Mouse (Mus musculus): Measurements from ENCODE around the gene Dhrs13.

Gene Dhrs13

DNA sequence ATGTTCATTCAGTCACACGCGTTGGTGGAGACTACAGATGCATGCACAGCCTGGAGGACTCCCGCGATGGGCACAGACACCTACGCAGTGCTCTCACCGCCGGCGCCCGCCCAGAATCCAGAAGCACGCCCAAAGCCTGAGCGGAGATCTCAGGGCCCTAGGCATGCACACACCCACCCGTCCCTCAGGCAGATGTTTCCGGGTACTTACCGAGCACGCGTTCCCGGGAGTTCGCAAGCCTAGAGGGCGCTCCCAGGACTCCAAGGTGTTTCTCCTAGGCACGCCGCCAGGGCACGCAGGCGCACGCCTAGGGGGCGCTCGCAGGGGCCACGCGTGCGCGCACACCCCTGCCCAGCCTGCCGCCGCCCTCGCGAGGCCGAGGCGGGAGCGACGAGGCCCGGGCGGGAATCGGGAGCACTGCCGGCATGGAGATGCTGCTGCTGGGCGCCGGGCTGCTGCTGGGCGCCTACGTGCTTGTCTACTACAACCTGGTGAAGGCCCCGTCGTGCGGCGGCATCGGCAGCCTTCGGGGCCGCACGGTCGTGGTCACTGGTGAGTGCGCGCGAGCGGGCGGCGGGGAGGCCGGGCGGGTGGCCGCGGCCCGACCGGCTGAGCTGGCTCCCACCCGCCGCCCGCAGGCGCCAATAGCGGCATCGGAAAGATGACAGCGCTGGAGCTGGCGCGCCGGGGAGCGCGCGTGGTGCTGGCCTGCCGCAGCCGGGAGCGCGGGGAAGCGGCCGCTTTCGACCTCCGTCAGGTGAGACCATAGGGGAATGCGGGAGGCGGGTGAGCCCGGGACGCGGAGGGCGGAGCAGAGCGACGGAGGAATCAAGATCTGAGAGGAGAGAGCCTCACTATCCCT lies at the start of gene Dhrs13:
TSS of gene Dhrs13 (plus strand) at position 334 of the 862 bp plus-strand sequence.
- peak; percentile 94 for DNase-seq (ENCODE audit: low read depth, low spot score)

DNA sequence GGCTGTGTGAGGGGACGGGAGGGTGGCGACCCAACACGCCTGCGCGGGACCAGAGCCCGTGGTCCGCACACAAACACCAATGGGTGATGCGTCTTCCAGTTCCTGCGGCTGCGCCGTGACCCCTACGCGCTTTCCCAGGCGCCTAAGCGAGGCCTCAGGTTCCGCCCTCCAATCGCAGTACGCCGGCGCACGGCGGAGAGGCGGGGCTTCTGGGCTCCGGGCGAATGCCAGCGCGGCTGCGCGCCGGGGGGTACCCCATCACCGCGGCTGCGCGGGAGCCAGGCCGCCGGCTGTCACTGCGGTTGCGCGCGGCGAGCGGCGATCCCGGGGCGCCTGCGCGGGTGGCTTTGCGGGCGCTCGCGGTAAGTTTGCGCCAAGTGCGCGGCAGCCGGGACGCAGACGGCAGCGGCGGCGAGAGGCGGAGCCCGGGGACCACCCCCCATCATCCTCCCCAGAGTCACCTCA lies 49.6 kb upstream of the Dhrs13 start, which contains the start of gene Phf12:
TSS of gene Phf12 (plus strand) at position 314 of the 465 bp plus-strand sequence.
- peak; percentile 100 for DNase-seq (ENCODE audit: low read depth, low spot score)

DNA sequence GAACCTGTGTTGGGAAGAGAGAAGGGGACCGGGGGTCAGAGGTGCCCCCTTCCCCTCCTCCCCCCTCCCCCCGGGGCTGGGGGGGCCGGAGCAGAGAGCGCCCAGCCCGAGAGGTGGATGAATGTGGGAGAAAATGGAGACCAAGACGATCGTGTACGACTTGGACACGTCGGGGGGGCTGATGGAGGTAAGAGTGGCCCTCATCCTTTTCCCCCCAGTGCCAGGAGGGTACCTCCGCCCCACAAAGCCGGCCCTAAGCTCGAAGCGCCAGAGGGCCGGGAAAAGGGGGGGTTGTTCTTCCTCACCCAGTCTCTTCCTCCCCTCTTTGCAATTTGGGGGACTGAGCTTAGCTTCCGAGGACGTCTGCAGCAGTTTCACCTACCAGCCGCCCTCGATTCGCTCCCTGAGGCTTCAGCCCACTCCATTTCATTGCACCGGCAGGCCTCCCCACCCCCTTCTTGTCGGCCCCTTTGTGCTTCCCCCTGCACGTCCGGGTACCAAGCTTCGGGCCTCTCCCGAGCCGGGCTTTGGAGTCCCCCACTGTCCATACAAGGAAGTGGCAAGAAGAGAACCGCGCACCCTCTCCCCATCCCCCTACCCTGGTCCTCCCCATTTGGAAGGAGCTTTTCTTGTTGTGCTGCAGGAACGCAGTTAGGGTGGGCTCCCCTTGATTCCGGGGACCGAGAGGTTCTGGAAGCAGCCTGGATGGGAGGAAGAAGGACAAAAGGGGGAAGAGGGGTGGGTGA lies 48.7 kb upstream of the Dhrs13 start:
- DNase-seq (ENCODE audit: low read depth, low spot score): peak; percentile 30

DNA sequence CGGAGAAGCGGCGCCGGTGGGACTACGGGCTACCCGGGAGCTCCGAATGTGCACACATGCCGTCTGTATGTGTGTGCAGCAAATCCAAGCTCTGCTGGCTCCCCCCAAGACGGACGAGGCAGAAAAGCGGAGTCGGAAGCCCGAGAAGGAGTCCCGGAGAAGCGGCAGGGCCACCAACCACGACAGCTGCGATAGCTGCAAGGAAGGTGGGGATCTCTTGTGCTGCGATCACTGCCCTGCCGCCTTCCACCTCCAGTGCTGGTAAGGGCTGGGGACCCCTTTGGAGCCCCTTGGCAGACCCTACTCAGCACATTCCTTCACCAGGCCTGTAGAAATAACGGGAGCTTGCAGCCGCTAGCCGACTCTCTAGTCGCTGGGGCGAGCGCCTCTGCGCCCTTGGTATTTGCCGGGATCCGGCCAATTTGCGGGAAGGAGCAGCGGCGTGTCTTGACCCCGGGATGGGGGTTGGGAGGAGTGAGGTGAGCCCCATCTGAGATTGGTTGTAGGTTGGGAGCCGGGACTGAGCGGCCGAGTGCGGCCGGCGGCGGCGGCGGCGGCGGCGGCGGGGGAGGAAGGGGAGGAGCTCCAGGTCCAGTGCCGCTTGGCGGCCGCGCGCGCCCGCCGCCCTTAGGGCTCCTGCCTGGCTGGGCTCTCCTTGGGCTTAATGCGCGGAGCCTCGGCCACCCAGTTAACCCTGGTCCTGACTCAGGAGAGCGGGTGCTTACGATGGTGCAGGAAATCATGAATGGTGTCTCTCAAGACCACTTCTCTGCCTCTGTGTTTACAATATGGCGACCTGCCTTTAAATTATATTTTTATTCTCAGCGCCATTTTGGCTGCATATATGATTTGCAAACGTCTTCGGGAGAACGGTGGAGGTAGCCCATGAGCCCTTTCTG lies 47.9 kb upstream of the Dhrs13 start:
- peak; percentile 41 for DNase-seq (ENCODE audit: low read depth, low spot score)

DNA sequence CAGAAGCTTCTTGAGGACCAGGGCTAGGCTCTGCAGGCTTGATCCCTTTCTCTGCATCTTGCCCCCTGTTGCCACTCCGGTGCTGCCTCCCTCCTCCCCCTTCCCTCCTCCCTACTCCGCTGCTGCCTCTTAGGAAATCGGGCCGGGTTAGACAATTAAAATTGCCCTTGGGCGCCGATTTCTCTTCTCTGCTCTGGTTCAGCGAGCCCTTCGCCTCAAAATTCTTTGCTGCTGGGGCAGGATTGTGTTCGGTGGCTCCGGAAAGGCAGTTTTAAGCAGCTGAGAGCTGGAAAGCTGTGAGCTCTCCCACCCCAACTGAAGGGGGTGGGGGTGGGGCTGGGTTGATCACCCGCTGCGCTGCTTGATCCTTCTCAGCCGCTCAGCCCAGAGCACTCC lies 47.2 kb upstream of the Dhrs13 start:
- peak; percentile 41 for DNase-seq (ENCODE audit: low read depth, low spot score)

DNA sequence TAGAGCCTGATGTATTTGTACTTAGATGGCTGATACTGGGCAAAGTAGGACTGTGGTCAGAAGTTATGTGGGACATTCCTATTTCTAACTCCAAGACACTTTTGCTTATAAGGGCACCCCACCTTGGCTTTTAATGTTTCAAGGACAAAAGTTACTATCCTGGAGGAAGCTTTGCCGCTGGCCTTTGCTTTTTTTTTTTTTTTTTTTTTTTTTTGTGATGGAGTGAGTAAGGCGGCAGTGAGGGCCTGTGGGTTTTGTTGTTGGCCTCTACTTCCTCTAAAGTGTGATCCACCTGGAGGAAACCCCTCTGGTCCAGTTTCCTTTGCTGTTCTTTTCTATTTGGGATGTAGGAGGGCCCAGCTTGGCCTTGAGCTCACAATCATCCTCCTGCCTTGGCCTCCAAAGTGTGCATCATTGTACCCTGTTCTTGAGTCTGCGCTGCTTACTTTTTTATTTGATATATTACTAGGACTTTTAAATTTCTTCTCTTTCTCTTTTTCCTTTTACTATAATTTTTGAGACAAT lies 46.5 kb upstream of the Dhrs13 start:
- no peak for DNase-seq (ENCODE audit: low read depth, low spot score)

DNA sequence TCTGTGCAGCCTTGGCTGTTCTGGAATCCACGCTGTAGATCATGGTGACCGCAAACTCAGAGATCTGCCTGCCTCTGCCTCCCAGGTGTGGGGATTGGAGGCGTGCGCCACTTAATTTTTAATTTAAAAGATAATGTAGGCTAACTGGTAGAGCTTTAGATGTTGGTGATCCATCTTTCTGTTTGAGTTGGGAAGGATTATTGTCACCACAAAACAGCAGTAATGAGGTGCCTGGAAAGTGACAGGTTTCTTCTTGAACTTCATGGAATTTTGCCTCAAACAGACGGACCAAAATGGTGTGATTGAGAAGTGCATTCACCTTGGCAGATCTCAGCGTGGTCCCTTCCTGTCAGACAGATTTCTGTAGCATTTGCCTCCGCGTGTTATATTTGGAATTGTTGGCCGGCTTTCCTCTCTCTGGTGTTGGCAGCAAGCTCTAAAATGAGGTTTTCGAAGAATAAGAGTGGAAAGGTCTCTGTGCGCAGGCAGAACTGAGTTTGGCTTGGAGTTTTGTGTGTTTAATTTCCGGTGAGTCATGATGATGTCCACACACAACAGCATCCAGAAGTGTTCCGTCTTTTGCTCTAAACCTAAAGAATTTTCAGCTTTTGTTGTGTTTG lies 42.9 kb upstream of the Dhrs13 start:
- no peak for DNase-seq (ENCODE audit: low read depth, low spot score)

DNA sequence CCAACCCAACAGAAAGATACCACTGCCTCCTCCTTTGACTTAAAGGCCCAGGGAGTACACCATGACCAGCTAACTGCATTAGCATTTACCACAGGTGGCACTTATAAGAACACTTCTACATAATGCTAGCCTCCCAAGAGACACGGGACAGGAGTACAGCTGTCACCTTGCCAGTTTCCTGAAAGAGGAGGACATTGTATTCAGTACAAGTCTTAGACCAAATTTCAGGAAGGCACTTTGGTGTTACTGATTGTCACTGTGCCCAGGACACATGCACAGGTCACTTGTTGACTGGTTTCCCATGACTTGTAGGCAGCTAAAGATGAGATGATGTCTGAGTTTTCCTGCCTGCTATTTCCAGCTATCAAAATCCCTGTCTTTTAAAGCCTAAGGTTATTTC lies 36.5 kb upstream of the Dhrs13 start:
- DNase-seq (ENCODE audit: low read depth, low spot score): no peak

DNA sequence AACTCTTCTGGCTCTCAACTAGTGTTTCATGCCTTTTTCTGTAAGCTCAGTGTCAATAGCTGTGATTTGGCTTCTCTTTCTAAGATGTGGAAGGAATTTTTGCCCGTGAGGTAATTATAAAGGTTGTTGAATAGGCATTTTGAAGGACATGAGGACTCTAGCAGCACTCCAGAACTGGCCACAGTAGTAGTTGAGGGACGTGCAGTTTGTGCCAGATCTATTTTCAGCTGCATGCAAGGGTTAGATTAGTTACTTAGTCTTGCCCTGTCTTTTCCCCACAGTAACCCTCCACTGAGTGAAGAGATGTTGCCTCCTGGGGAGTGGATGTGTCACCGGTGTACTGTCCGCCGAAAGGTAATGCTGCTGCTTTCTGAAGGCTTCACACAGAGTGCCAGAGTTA lies 25.6 kb upstream of the Dhrs13 start:
- no peak for DNase-seq (ENCODE audit: low read depth, low spot score)

DNA sequence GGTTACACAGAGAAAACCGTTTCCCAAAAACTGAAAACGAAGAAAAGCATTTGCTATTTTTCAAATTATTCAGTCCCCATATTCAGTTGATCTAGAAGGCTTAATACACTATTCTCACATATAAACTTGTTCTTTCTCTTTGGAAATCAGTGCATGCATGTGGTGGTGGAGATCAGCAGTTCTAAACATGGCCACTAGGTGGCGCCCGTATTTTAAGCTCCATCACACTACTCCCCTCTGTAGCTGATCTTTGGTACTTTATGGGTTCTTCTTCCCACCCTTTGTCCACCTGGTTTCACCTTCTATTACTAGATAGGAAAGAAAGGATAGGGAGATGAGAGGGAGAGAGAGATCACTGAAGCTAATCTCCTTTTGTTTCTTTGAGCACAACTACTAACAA lies 12.4 kb upstream of the Dhrs13 start:
- DNase-seq (ENCODE audit: low read depth, low spot score): peak; percentile 84

DNA sequence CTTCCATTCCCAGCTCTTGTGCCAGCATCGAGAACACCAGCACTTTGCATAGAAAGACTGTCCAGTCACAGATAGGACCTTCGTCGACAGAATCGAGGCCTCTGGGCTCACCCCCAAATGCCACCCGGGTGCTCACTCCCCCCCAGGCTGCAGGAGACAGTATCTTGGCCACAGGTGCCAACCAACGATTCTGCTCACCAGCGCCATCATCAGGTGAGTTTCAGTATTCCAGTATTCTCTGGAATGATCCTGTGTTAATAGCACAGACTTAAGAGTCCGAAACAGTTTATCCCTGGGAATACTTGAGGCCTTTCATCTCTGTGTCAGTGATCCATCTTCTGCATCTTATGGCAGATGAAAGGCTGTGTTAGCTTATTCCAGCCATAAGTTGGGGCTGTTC lies 8.5 kb upstream of the Dhrs13 start:
- DNase-seq (ENCODE audit: low read depth, low spot score): peak; percentile 35

DNA sequence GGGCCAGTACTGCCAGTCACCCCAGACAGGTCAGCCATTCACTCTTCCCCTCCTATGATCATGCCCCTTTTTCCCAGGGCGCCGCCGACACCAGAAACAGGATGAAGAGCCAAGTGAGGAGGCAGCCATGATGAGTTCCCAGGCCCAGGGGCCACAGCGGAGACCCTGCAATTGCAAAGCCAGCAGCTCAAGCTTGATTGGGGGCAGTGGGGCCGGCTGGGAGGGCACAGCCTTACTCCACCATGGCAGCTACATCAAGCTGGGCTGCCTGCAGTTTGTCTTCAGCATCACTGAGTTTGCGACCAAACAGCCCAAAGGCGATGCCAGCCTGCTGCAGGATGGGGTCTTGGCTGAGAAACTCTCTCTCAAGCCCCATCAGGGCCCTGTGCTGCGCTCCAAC lies 2.8 kb upstream of the Dhrs13 start:
- DNase-seq (ENCODE audit: low read depth, low spot score): no peak

DNA sequence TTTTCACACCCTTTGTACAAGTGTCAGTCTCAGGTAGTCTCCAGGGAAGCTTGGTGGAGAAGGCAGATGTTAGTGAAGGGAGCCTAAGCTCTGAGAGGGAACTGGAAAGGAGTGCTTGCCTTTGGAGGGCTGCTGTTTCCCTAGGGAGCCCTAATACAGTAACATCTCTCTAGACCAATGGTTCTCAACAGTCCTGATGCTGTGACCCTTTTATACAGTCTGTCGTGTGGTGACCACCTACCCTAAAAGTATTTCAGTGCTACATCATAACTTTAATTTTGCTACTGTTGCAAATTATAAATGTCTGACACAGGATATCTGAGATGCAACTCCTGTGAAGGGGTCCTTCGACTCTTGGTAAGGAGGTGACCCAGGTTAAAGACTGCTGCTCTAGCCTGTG lies 1.5 kb upstream of the Dhrs13 start:
- DNase-seq (ENCODE audit: low read depth, low spot score): no peak

DNA sequence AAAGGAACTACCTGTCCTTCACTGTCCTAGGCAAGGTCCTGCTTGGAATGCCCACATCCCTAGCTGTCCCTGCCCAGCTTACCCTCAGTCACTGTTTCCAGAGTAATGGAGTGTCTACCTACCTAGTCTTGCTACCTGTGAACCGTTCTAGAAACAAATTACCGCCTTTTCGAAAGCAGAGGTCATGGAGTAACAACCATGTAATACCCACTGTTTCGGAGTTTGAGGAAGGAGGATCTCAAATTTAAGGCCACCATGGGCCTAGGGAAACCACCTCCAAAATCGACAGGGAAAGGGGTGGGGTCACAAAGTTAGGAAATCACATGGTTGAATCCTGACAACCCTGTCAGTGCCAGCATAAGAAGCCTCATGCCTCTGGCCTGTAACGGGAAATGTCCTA lies 691 bp upstream of the Dhrs13 start:
- DNase-seq (ENCODE audit: low read depth, low spot score): no peak

DNA sequence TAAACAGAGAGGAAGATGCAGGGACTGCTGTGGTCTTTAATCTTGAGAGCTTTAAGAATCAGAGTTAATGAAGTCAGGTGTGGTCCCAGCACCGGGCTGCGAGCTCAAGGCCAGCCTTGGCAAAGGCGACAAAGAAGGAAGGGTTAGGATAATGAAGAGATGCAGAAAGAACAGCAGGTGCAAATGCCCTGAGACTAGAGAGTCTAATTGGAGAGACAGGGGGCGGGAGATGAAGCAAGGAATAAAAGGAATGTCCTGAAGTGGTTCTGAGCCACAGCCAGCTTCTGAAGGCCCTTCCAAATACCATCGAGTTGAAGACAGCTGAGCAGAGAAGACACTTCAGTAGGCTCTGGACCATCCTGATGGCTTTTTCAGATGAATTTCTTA lies 722 bp downstream of the Dhrs13 start:
- DNase-seq (ENCODE audit: low read depth, low spot score): no peak

DNA sequence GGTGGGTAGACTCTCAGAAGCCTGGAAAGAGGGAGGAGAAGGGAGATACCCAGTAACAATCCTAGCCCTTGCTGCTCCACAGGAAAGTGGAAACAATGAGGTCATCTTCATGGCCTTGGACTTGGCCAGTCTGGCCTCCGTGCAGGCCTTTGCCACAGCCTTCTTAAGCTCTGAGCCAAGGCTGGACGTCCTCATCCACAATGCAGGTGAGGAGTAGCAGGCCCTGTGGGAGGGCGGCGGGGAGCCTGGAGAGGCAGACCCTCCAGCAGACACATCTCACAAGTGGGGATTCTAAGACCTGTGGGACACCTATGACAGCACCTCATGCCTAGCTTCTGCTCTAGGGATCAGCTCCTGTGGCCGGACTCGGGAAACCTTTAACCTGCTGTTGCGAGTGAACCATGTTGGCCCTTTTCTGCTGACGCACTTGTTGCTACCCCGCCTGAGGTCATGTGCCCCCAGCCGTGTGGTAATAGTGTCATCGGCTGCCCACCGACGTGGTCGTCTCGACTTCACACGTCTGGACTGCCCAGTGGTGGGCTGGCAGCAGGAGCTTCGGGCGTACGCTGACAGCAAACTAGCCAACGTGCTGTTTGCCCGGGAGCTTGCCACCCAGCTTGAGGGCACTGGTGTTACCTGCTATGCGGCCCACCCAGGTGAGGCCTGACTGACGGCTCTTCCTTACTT lies 2.0 kb downstream of the Dhrs13 start:
- DNase-seq (ENCODE audit: low read depth, low spot score): no peak

DNA sequence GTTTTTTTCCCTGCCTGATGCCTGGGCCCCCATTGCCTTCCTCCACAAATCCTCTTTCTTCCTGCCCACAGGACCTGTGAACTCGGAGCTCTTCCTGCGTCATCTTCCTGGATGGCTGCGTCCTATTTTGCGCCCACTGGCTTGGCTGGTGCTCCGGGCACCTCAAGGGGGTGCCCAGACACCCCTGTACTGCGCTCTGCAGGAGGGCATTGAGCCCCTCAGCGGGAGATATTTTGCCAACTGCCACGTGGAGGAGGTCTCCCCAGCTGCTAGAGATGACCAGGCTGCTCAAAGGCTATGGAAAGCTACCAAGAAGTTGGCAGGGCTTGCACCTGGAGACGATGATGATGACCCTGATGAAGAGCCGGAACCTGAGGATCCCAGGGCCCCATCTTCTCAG lies 4.7 kb downstream of the Dhrs13 start:
- DNase-seq (ENCODE audit: low read depth, low spot score): no peak

DNA sequence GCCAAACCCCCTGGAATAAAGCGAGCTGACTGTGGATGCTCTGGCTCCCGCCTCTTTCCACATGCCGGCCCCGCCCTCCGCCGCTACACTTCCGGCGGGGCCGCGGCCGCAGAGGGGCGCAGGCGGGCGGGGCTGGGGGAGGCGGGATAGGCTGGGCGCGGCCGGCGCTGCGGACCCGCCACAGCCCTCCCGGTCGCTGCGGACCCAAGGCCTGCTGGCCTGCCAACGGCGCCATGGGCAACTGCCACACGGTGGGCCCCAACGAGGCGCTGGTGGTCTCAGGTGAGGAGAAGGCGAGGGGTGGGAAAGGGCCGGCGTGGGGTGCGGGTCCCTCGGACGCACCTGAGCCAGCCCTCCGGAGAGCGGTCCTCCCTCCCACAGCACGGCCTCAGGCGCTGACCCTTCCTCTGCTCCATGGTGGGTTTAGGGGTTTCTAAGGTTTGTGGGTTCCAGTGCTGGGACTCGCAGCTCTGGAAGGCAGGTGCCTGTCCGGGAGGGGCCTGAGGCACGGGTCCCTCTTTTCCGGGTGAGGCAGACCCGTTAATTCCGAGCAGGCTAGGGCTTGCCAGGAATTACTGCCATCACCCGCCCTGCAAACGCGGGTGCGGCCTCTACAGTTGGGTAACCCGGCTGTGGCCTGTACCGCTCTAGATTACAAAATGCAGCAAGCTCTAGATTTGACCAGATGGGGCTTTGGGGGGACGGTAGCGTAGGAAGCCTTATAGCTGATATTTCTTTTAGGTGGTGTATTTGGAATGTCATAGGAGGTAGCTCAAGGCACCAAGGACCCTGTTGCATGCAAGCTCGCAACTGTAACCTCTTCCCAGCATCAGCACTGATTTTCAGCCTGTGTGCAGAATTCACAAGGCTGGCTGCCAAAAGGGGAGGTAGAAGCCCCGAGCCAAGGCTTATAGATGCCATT lies 6.0 kb downstream of the Dhrs13 start, which contains the start of gene Flot2:
TSS of gene Flot2 (plus strand) at position 101 of the 922 bp plus-strand sequence.
- DNase-seq (ENCODE audit: low read depth, low spot score): peak; percentile 36

DNA sequence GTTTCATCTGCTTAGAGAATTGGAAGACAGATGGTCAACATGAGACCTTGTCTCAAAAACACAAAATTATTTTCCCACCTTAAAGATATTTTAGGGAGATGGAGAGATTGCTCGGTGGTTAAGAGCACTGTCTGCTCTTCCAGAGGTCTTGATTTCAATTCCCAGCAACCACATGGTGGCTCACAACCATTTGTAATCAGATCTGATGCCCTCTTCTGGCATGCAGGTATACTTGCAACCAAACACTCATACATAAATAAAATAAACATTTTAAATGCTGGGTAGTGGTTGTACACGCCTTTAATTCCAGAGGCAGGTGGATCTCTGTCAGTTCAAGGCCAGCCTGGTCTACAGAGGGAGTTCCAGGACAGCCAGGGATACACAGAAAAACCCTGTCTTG lies 8.8 kb downstream of the Dhrs13 start:
- DNase-seq (ENCODE audit: low read depth, low spot score): no peak
